Mouse (Mus musculus) testis, adult 2 months (tissue): ENCODE measurements around the gene Shc1.

Source experiments
- CTCF ChIP-seq: fragments of 200-500 bp; IDR thresholded peaks from 2 replicates; pipeline ENCODE4 v1.5.1; 2012; ENCODE audit warnings: low read depth, mild to moderate bottlenecking, inconsistent platforms, low read length, moderate library complexity; ENCODE audit not compliant: control insufficient read depth, insufficient read depth, insufficient replicate concordance
- POLR2A ChIP-seq: fragments of 200-500 bp; IDR thresholded peaks from 2 replicates; pipeline ENCODE4 v1.6.1; 2012; ENCODE audit warnings: low read depth, mild to moderate bottlenecking, inconsistent platforms, low read length, moderate library complexity; ENCODE audit not compliant: control insufficient read depth

DNA sequence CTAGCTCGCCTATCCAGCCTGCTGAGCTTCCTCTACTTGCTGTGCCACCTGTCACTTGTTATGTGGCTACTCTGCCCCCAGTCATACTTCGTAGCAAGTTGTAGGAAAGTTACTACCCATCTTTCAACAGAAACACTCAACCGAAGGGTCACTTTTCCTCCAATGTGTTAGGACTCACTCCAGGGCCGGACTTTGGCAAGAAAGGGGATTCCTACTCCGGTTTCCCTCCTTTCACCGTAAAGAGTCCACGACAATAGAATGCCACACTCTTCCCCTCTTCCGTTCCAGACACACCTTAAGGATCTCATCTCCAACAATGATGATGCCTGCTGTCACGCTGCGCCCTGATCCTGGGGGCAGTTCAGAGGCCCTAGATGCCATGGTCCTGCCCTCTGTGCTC, 7.4 kb upstream of the Shc1 start:
- TF ChIP-seq POLR2A (no peak), CTCF (no peak)
